Mouse (Mus musculus): ENCODE data around the gene Abca9.

DNA sequence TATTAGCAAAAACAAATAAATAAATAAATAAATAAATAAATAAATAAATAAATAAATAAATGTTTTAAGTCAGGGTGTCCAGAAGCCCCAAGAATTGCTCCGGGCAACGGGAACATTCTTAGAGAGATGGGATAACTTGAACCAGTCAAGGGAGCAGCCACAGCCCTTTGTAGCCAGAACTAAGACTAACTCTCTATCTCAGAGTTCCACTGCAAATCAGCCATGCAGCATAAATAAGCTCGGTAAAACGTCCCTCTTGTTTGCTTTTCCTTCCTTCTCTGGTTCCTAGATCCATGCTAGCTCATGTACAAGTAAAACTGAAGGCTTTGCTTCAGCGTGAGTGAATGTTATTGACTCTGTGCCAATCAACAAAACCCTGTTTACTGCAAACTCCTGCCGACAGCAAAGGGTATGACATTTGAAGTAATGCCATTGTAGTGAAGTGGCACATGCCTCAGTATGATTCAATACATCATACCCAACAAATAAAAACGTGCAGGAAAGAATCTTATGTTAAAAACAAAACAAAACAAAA is 73.1 kb downstream of the Abca9 start:
- TF ChIP-seq CTCF (IDR thresholded peaks at IDR 0.05; ENCODE audit: extremely low read depth, insufficient read depth, insufficient read length, insufficient replicate concordance) = no peak
- no peak for TF ChIP-seq POLR2A (IDR thresholded peaks at IDR 0.05; ENCODE audit: low read depth, low read length)
